Mouse (Mus musculus) heart, embryonic 11.5 days (tissue): ENCODE data around the gene Ssbp3. TPM values are rescaled to one million over a fixed set of nuclear protein-coding genes. Genes with fewer than 3 reads are reported as not detected.

Source experiments
- ATAC-seq: fragments of 200-750 bp; cut with Nextera tagmentation; replicated peaks from 2 replicates; pipeline ENCODE4 v1.8.0; 2017; ENCODE audit warnings: moderate library complexity; ENCODE audit not compliant: insufficient number of reproducible peaks, low FRiP score, low TSS enrichment
- H3K27ac ChIP-seq: fragments of 300-500 bp; sonication (generic); 2 replicates; pipeline ENCODE4 v1.5.1; 2014; ENCODE audit warnings: mild to moderate bottlenecking, low read depth, low read length
- H3K27me3 ChIP-seq: fragments of 300-500 bp; sonication (generic); 2 replicates; pipeline ENCODE4 v1.6.1; 2014; ENCODE audit warnings: mild to moderate bottlenecking, low read length, mixed read lengths; ENCODE audit not compliant: control insufficient read depth, insufficient read depth
- H3K36me3 ChIP-seq: fragments of 300-500 bp; sonication (generic); 2 replicates; pipeline ENCODE4 v1.6.1; 2014; ENCODE audit warnings: mild to moderate bottlenecking, low read length, moderate library complexity, mixed read lengths; ENCODE audit not compliant: control insufficient read depth, insufficient read depth
- H3K4me1 ChIP-seq: fragments of 300-500 bp; sonication (generic); 2 replicates; pipeline ENCODE4 v1.6.1; 2014; ENCODE audit warnings: low read length; ENCODE audit not compliant: control insufficient read depth, insufficient read depth
- H3K4me2 ChIP-seq: fragments of 300-500 bp; sonication (generic); 2 replicates; pipeline ENCODE4 v1.6.1; 2014; ENCODE audit warnings: mild to moderate bottlenecking, moderate library complexity
- H3K4me3 ChIP-seq: fragments of 300-500 bp; sonication (generic); 2 replicates; pipeline ENCODE4 v1.5.1; 2014; ENCODE audit warnings: low read depth, low read length
- H3K9ac ChIP-seq: fragments of 300-500 bp; sonication (generic); 2 replicates; pipeline ENCODE4 v1.6.1; 2014; ENCODE audit warnings: mild to moderate bottlenecking, low read depth, low read length, moderate library complexity
- H3K9me3 ChIP-seq: fragments of 300-500 bp; sonication (generic); replicated peaks from 2 replicates; pipeline ENCODE4 v1.6.1; 2016; ENCODE audit warnings: low read length; ENCODE audit not compliant: control insufficient read depth
- WGBS: fragments of 180-500 bp; shearing (Covaris S2); extraction: QIAGEN DNeasy Blood & Tissue Kit; methylation state at CpG from one replicate; pipeline ENCODE4 v1.1.7; 2014; ENCODE audit not compliant: insufficient replicate concordance; 5-methylcytosine and 5-hydroxymethylcytosine counted together
- polyA plus RNA-seq: library from polyadenylated mRNA; unstranded; fragments of >200 nt; fragmentation: Nextera tagmentation; extraction: Ambion mirVana; gene quantifications from 2 replicates; pipeline ENCODE4 v1.2.1, GENCODE M21; 2014

Ssbp3 gene
- polyA plus RNA-seq, 1 experiment from 2014 or later = 63.4 TPM

DNA sequence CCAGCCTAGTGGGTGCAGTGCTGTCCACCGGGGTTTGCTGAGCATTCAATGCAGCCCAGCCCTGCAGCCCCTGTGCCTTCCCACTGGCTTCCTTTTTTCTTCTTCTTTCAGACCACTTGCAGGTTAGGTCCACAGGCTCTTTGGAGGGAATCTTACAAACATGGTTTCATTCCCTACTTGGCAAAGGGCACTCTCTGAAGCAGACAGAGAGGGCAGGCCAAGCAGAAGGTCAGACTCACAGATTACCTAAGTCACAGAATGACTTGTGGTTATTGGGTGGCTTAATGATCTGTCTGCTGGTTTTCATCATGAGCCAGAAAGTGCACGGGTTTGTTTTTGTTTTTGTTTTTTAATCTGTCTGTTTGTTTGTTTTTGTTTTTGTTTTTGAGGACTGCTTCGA is 93.8 kb downstream of the Ssbp3 start:
- Histone ChIP-seq H3K9ac (no peak overlapping the region), H3K4me3 (no peak overlapping the region), H3K4me1 (peaks cover 38% of the 10 kb centered on the region), H3K27me3 (no peaks in the 10 kb centered on the region), H3K9me3 (no peaks in the 10 kb centered on the region), H3K36me3 (no peaks in the 10 kb centered on the region), H3K27ac (no peak overlapping the region), H3K4me2 (no peak overlapping the region)
- WGBS = 75% methylated on average over 3 of the region's 3 CpGs
- ATAC-seq = no peak

- no peak for ATAC-seq
- 0 out of 2 replicates have a peak overlapping the region, but pooled peaks have one; percentile 15 for H3K27ac ChIP-seq
- H3K4me3 ChIP-seq = no peak overlapping the region
- 81% methylated on average over 5 of the region's 5 CpGs for WGBS
- H3K9ac ChIP-seq = no peak overlapping the region
- no peaks in the 10 kb centered on the region for H3K27me3 ChIP-seq
- H3K4me1 ChIP-seq = peaks cover 37% of the 10 kb centered on the region
- H3K4me2 ChIP-seq = no peak overlapping the region
- 0 out of 2 replicates have a peak, but pooled peaks cover under 1% of the 10 kb centered on the region for H3K36me3 ChIP-seq
- H3K9me3 ChIP-seq = no peaks in the 10 kb centered on the region
Observed at GRCm38 (mm10) chr4:107005166-107005565, 94.7 kb downstream of the Ssbp3 start.

- H3K36me3 ChIP-seq = peaks cover 2% of the 10 kb centered on the region; the same call in 1 of the 2 replicates
- ATAC-seq = no peak
- H3K27ac ChIP-seq = no peak overlapping the region
Observed at GRCm38 (mm10) chr4:107006229-107006628, 95.7 kb downstream of the Ssbp3 start.

GRCm38 (mm10) chr4:107006807-107007206 is 96.3 kb downstream of the Ssbp3 start:
- Histone ChIP-seq H3K4me2 (no peak overlapping the region), H3K9me3 (no peaks in the 10 kb centered on the region), H3K4me1 (peaks cover 26% of the 10 kb centered on the region), H3K36me3 (peaks cover 2% of the 10 kb centered on the region; the same call in 1 of the 2 replicates), H3K9ac (no peak overlapping the region), H3K4me3 (no peak overlapping the region), H3K27me3 (no peaks in the 10 kb centered on the region), H3K27ac (no peak overlapping the region)
- WGBS = 76% methylated on average over 6 of the region's 6 CpGs
- no peak for ATAC-seq

More at GRCm38 (mm10) chr4:107006229-107006628, 95.7 kb downstream of the Ssbp3 start:
- peaks cover 29% of the 10 kb centered on the region for H3K4me1 ChIP-seq
- no peak overlapping the region for H3K4me2 ChIP-seq
- H3K27me3 ChIP-seq = no peaks in the 10 kb centered on the region
- H3K9me3 ChIP-seq = no peaks in the 10 kb centered on the region
- WGBS = 67% methylated on average over 4 of the region's 4 CpGs
- H3K4me3 ChIP-seq = no peak overlapping the region
- H3K9ac ChIP-seq = no peak overlapping the region

DNA sequence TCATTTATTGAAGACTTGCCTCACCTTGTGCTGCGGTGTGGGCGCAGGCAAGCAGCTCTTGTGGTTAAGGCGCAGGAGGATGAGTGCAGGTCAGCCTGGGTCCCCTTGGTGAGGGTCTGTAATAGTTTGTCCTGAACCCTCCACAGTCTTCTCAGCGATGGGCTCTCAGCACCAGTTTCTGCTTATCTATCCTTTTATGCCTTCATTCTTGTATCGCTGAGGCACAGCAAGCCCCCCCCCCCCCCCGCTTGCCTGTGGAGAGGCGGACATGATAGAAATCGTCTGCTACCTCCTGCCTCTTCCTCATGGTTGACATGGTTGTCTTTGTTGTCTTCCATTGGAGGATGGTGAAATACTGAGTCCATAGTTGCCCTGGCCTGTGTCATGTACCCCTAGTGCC is 96.9 kb downstream of the Ssbp3 start:
- no peak overlapping the region for H3K4me3 ChIP-seq
- H3K36me3 ChIP-seq = peaks cover 2% of the 10 kb centered on the region; the same call in 1 of the 2 replicates
- H3K4me2 ChIP-seq = no peak overlapping the region
- ATAC-seq = no peak
- H3K4me1 ChIP-seq = peaks cover 25% of the 10 kb centered on the region
- H3K9me3 ChIP-seq = no peaks in the 10 kb centered on the region
- H3K27me3 ChIP-seq = no peaks in the 10 kb centered on the region
- 78% methylated on average over 8 of the region's 8 CpGs for WGBS
- no peak overlapping the region for H3K27ac ChIP-seq
- H3K9ac ChIP-seq = no peak overlapping the region

GRCm38 (mm10) chr4:107008161-107008560 is 97.7 kb downstream of the Ssbp3 start:
- H3K4me3 ChIP-seq = no peak overlapping the region
- H3K4me1 ChIP-seq = peaks cover 25% of the 10 kb centered on the region
- no peak overlapping the region for H3K27ac ChIP-seq
- no peak overlapping the region for H3K4me2 ChIP-seq
- H3K9ac ChIP-seq = no peak overlapping the region
- H3K9me3 ChIP-seq = no peaks in the 10 kb centered on the region
- WGBS = 80% methylated on average over 2 of the region's 2 CpGs
- no peak for ATAC-seq
- H3K36me3 ChIP-seq = peaks cover 2% of the 10 kb centered on the region; the same call in 1 of the 2 replicates
- H3K27me3 ChIP-seq = no peaks in the 10 kb centered on the region

GRCm38 (mm10) chr4:107009548-107009947 is 99.0 kb downstream of the Ssbp3 start:
- H3K9ac ChIP-seq = no peak overlapping the region
- H3K4me2 ChIP-seq = no peak overlapping the region
- WGBS = 92% methylated on average over 7 of the region's 7 CpGs
- ATAC-seq = no peak
- H3K4me3 ChIP-seq = no peak overlapping the region
- H3K36me3 ChIP-seq = peaks cover 5% of the 10 kb centered on the region; the same call in 1 of the 2 replicates
- no peaks in the 10 kb centered on the region for H3K9me3 ChIP-seq
- H3K27ac ChIP-seq = no peak overlapping the region
- peaks cover 29% of the 10 kb centered on the region for H3K4me1 ChIP-seq
- H3K27me3 ChIP-seq = no peaks in the 10 kb centered on the region

DNA sequence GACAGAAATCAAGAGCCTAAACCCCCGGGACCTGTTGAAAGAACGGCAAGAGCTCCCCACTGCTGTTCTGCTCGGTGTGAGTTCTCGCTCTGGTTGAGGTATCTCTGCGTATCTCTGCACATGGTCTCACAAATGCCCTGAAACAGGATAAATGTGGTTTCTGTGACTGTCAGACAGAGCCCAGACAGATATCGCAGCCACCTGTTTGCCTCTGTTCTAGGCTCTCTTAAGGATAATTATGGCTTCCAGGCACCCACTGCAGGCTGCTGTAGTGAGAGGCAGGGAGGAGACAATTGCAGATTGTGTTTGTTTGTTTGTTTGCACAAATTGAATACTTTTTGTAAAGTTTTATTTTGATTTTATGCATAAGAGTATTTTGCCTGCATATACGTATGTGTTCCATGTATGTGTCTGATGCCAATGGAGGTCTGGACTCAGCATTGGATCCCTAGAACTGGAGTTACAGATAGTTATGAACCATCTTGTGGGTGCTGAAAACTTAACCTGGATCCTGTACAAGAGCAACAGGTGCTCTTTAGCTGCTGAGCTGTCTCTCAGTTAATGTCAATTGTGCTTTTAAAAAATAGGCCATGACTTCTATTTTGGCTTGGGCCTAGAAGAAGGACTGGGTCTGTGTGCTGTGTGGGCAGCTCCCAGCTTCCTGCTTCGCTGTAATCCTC is 101.0 kb downstream of the Ssbp3 start:
- Histone ChIP-seq H3K9ac (no peak overlapping the region), H3K9me3 (no peaks in the 10 kb centered on the region), H3K36me3 (peaks cover 5% of the 10 kb centered on the region; the same call in 1 of the 2 replicates), H3K4me3 (no peak overlapping the region), H3K4me1 (peaks cover 37% of the 10 kb centered on the region), H3K27ac (no peak overlapping the region), H3K4me2 (no peak overlapping the region), H3K27me3 (no peaks in the 10 kb centered on the region)
- ATAC-seq = no peak
- 86% methylated on average over 8 of the region's 8 CpGs for WGBS

GRCm38 (mm10) chr4:107012005-107012478 is 101.5 kb downstream of the Ssbp3 start:
- Histone ChIP-seq H3K36me3 (peaks cover 5% of the 10 kb centered on the region; the same call in 1 of the 2 replicates), H3K27ac (no peak overlapping the region), H3K4me1 (peaks cover 40% of the 10 kb centered on the region), H3K4me2 (no peak overlapping the region), H3K4me3 (no peak overlapping the region), H3K9me3 (no peaks in the 10 kb centered on the region), H3K9ac (no peak overlapping the region; the same call in 1 of the 2 replicates), H3K27me3 (no peaks in the 10 kb centered on the region)
- ATAC-seq = no peak
- WGBS = 73% methylated on average over 13 of the region's 13 CpGs
